10 mouse cellular contexts compared by ENCODE assay signal in genomic region chr9:87618238-87618673, GRCm38 (mm10).
DNase-seq lines count a peak whose midpoint lies in the region; ATAC-seq and TF ChIP-seq lines count a peak whose summit lies in the region.
"Had no signal": no experiment of that assay in that cellular context is flagged by ENCODE, and none has a peak within 500 bp of the region (broad histone marks: within the 10 kb centered on the region; RNA-seq: fewer than 3 reads in every experiment).

No protein-coding gene starts in this region.

- no peak for ATAC-seq in liver, postnatal 0 days

- peak; percentile 37 to 44 for DNase-seq in cerebellum, postnatal 10 days
- DNase-seq in cerebellum, adult 9-11 months: no peak
- peak; percentile 13 to 14 for DNase-seq in heart, adult 9 months (ENCODE audit: low spot score in 2 of 2)
- DNase-seq in lung, postnatal 10 days: peak; percentile 1
- DNase-seq in gastrocnemius, adult 18-20 months (ENCODE audit: low spot score): no peak
- DNase-seq in liver, postnatal 0 days: no peak
- DNase-seq in kidney, adult 11 months: no peak
- DNase-seq: adrenal gland, postnatal 36 days; B cell, adult 2 months had no signal

- no peak overlapping the region for H3K9ac ChIP-seq in liver, postnatal 0 days (replicated peaks)

- TF ChIP-seq EP300 in liver, postnatal 0 days (IDR thresholded peaks at IDR 0.05; ENCODE audit: low read depth): no peak

- WGBS in liver, postnatal 0 days (ENCODE audit: insufficient replicate concordance): 40% methylated on average over 7 of the region's 7 CpGs

- no peak overlapping the region for H3K4me3 ChIP-seq in C2C12 (ENCODE audit: insufficient read depth, poor library complexity, severe bottlenecking)
- no peak overlapping the region for H3K4me3 ChIP-seq in liver, postnatal 0 days (ENCODE audit: low read depth, low read length)

- no peaks in the 10 kb centered on the region for H3K79me3 ChIP-seq in C2C12 (ENCODE audit: low read depth)

- H3ac ChIP-seq in C2C12 (ENCODE audit: control insufficient read depth, insufficient read length, low read depth): no peak overlapping the region

- H3K9me3 ChIP-seq in liver, postnatal 0 days (ENCODE audit: low read length): no peaks in the 10 kb centered on the region

- TF ChIP-seq CTCF in C2C12 (IDR thresholded peaks at IDR 0.05; ENCODE audit: control insufficient read depth, insufficient read depth, insufficient read length): no peak
- no peak for TF ChIP-seq CTCF in liver, postnatal 0 days (IDR thresholded peaks at IDR 0.05; ENCODE audit: low read depth)

- H3K4me2 ChIP-seq in liver, postnatal 0 days (ENCODE audit: low read depth, low read length): no peak overlapping the region

- H3K4me1 ChIP-seq in liver, postnatal 0 days (ENCODE audit: insufficient read depth): no peaks in the 10 kb centered on the region

- H3K27ac ChIP-seq in liver, postnatal 0 days (ENCODE audit: low read depth): no peak overlapping the region

- H3K36me3 ChIP-seq in C2C12 (ENCODE audit: control insufficient read depth, insufficient read depth): no peaks in the 10 kb centered on the region
- no peaks in the 10 kb centered on the region for H3K36me3 ChIP-seq in liver, postnatal 0 days (replicated peaks; ENCODE audit: insufficient read depth, low read length)

- H3K27me3 ChIP-seq in C2C12 (ENCODE audit: control insufficient read depth, insufficient read depth, insufficient read length): no peaks in the 10 kb centered on the region
- no peaks in the 10 kb centered on the region for H3K27me3 ChIP-seq in liver, postnatal 0 days (ENCODE audit: insufficient read depth, low read length)

- H3K79me2 ChIP-seq in C2C12 (ENCODE audit: control insufficient read depth, insufficient read depth): no peaks in the 10 kb centered on the region

TF ChIP-seq in C2C12, 6 proteins besides CTCF, POLR2A, EP300 and RAD21:
- TF ChIP-seq MYOG (IDR thresholded peaks at IDR 0.05; ENCODE audit: control insufficient read depth, extremely low read depth, insufficient read length): no peak
- TF ChIP-seq MYOD1 (IDR thresholded peaks at IDR 0.05; ENCODE audit: control insufficient read depth, insufficient read length, low read depth): no peak
- TF ChIP-seq CEBPB (IDR thresholded peaks at IDR 0.05; ENCODE audit: low read depth): peak; percentile 59
- TF ChIP-seq USF1 (IDR thresholded peaks at IDR 0.05; ENCODE audit: low read depth): no peak
- peak; percentile 42 for TF ChIP-seq FOSL1 (IDR thresholded peaks at IDR 0.05; ENCODE audit: insufficient read depth, low read length, poor library complexity, severe bottlenecking)
- no peak for TF ChIP-seq MAX (IDR thresholded peaks at IDR 0.05)
TF ChIP-seq in C2C12: peak in this region for 2.

Comparison
In these comparisons a context has a peak if more than half of its experiments do, and no peak if none do; other contexts are left out.
1. DNase-seq: peak in cerebellum, postnatal 10 days (2 of 2), heart, adult 9 months (2 of 2) and lung, postnatal 10 days (single experiment); none in cerebellum, adult 9-11 months (single experiment), gastrocnemius, adult 18-20 months (single experiment), liver, postnatal 0 days (single experiment) and kidney, adult 11 months (single experiment).